Mouse (Mus musculus): ENCODE measurements around the gene Mars.

GRCm38 (mm10) chr10:127326828-127327227, 15.2 kb upstream of the Mars start:
- TF ChIP-seq POLR2A (IDR thresholded peaks at IDR 0.05; ENCODE audit: extremely low read depth, insufficient read depth, low read length): no peak
- no peak for TF ChIP-seq CTCF (IDR thresholded peaks at IDR 0.05; ENCODE audit: low read depth, low read length)
